Mouse (Mus musculus): Measurements from ENCODE around the gene H2-Q10. TPM values are rescaled to one million over a fixed set of nuclear protein-coding genes. Genes with fewer than 3 reads are reported as not detected.
"Not testable (repeated sequence)": the region's sequence is repeated elsewhere in the genome, so short reads cannot be mapped to it uniquely, and the experiment has no call there.

H2-Q10 gene
- polyA plus RNA-seq, 1 experiment from 2014 or later, result 0.14 TPM

GRCm38 (mm10) chr17:35439925-35440645, 29.8 kb upstream of the H2-Q10 start:
- ATAC-seq; H3K27ac ChIP-seq (ENCODE audit: low read length); H3K4me1 ChIP-seq (replicated peaks; ENCODE audit: control insufficient read depth, insufficient read depth, low read length); H3K4me2 ChIP-seq (ENCODE audit: low read length); H3K27me3 ChIP-seq (replicated peaks; ENCODE audit: control insufficient read depth, insufficient read depth, low read length); H3K9me3 ChIP-seq (ENCODE audit: control insufficient read depth, low read length); H3K36me3 ChIP-seq (ENCODE audit: control insufficient read depth, insufficient read depth); H3K4me3 ChIP-seq (replicated peaks; ENCODE audit: low read length); H3K9ac ChIP-seq (replicated peaks; ENCODE audit: low read depth, low read length): not testable (repeated sequence)
- WGBS, result 51% methylated on average over 23 of the region's 27 CpGs

GRCm38 (mm10) chr17:35442376-35442775, 27.5 kb upstream of the H2-Q10 start:
- not testable (repeated sequence) for H3K4me3 ChIP-seq (replicated peaks; ENCODE audit: low read length); H3K9me3 ChIP-seq (ENCODE audit: control insufficient read depth, low read length); H3K27ac ChIP-seq (ENCODE audit: low read length); H3K4me1 ChIP-seq (replicated peaks; ENCODE audit: control insufficient read depth, insufficient read depth, low read length); H3K27me3 ChIP-seq (replicated peaks; ENCODE audit: control insufficient read depth, insufficient read depth, low read length); H3K4me2 ChIP-seq (ENCODE audit: low read length); ATAC-seq; H3K9ac ChIP-seq (replicated peaks; ENCODE audit: low read depth, low read length); H3K36me3 ChIP-seq (ENCODE audit: control insufficient read depth, insufficient read depth)
- 90% methylated on average over 2 of the region's 2 CpGs for WGBS

- ATAC-seq; H3K9me3 ChIP-seq (ENCODE audit: control insufficient read depth, low read length); H3K9ac ChIP-seq (replicated peaks; ENCODE audit: low read depth, low read length); H3K36me3 ChIP-seq (ENCODE audit: control insufficient read depth, insufficient read depth); H3K4me3 ChIP-seq (replicated peaks; ENCODE audit: low read length); H3K27me3 ChIP-seq (replicated peaks; ENCODE audit: control insufficient read depth, insufficient read depth, low read length); H3K27ac ChIP-seq (ENCODE audit: low read length); H3K4me1 ChIP-seq (replicated peaks; ENCODE audit: control insufficient read depth, insufficient read depth, low read length); H3K4me2 ChIP-seq (ENCODE audit: low read length): not testable (repeated sequence)
- 92% methylated on average over 2 of the region's 2 CpGs for WGBS
Observed at GRCm38 (mm10) chr17:35444510-35444909, 25.4 kb upstream of the H2-Q10 start.

- H3K4me3 ChIP-seq (replicated peaks; ENCODE audit: low read length); H3K27me3 ChIP-seq (replicated peaks; ENCODE audit: control insufficient read depth, insufficient read depth, low read length); H3K9ac ChIP-seq (replicated peaks; ENCODE audit: low read depth, low read length); H3K36me3 ChIP-seq (ENCODE audit: control insufficient read depth, insufficient read depth); H3K27ac ChIP-seq (ENCODE audit: low read length); ATAC-seq; H3K9me3 ChIP-seq (ENCODE audit: control insufficient read depth, low read length); H3K4me1 ChIP-seq (replicated peaks; ENCODE audit: control insufficient read depth, insufficient read depth, low read length); H3K4me2 ChIP-seq (ENCODE audit: low read length): not testable (repeated sequence)
- no CpG with 5 or more reads among the region's 1 CpGs for WGBS
Observed at GRCm38 (mm10) chr17:35458247-35458646, 11.6 kb upstream of the H2-Q10 start.

GRCm38 (mm10) chr17:35460513-35461341, 9.2 kb upstream of the H2-Q10 start:
- H3K9ac ChIP-seq (replicated peaks; ENCODE audit: low read depth, low read length); H3K27me3 ChIP-seq (replicated peaks; ENCODE audit: control insufficient read depth, insufficient read depth, low read length); H3K36me3 ChIP-seq (ENCODE audit: control insufficient read depth, insufficient read depth); H3K4me2 ChIP-seq (ENCODE audit: low read length); H3K27ac ChIP-seq (ENCODE audit: low read length); H3K4me1 ChIP-seq (replicated peaks; ENCODE audit: control insufficient read depth, insufficient read depth, low read length); H3K4me3 ChIP-seq (replicated peaks; ENCODE audit: low read length); H3K9me3 ChIP-seq (ENCODE audit: control insufficient read depth, low read length): not testable (repeated sequence)
- peak; percentile 63; the same call in 1 of the 2 replicates for ATAC-seq
- WGBS, result 76% methylated on average over 2 of the region's 9 CpGs

- H3K4me3 ChIP-seq (replicated peaks; ENCODE audit: low read length); H3K9ac ChIP-seq (replicated peaks; ENCODE audit: low read depth, low read length); H3K27ac ChIP-seq (ENCODE audit: low read length); H3K36me3 ChIP-seq (ENCODE audit: control insufficient read depth, insufficient read depth); H3K9me3 ChIP-seq (ENCODE audit: control insufficient read depth, low read length); H3K4me1 ChIP-seq (replicated peaks; ENCODE audit: control insufficient read depth, insufficient read depth, low read length); ATAC-seq; H3K4me2 ChIP-seq (ENCODE audit: low read length): not testable (repeated sequence)
- peaks cover 16% of the 10 kb centered on the region for H3K27me3 ChIP-seq (replicated peaks; ENCODE audit: control insufficient read depth, insufficient read depth, low read length)
- 5% methylated on average over 8 of the region's 8 CpGs for WGBS
Observed at GRCm38 (mm10) chr17:35465651-35466050, 4.2 kb upstream of the H2-Q10 start.

GRCm38 (mm10) chr17:35468936-35469335, 953 bp upstream of the H2-Q10 start:
- H3K27ac ChIP-seq (ENCODE audit: low read length), result not testable (repeated sequence)

GRCm38 (mm10) chr17:35484066-35484465, 14.2 kb downstream of the H2-Q10 start:
- no peaks in the 10 kb centered on the region for H3K27me3 ChIP-seq (replicated peaks; ENCODE audit: control insufficient read depth, insufficient read depth, low read length)
- ATAC-seq, result no peak
- no peak overlapping the region for H3K4me2 ChIP-seq (ENCODE audit: low read length)
- no peak overlapping the region for H3K9ac ChIP-seq (replicated peaks; ENCODE audit: low read depth, low read length)
- no peak overlapping the region for H3K27ac ChIP-seq (ENCODE audit: low read length)
- H3K9me3 ChIP-seq (ENCODE audit: control insufficient read depth, low read length), result no peaks in the 10 kb centered on the region
- H3K36me3 ChIP-seq (ENCODE audit: control insufficient read depth, insufficient read depth), result no peaks in the 10 kb centered on the region
- H3K4me1 ChIP-seq (replicated peaks; ENCODE audit: control insufficient read depth, insufficient read depth, low read length), result no peaks in the 10 kb centered on the region
- H3K4me3 ChIP-seq (replicated peaks; ENCODE audit: low read length), result no peak overlapping the region
- WGBS, result 1% methylated on average over 9 of the region's 9 CpGs

More at GRCm38 (mm10) chr17:35468936-35469335, 953 bp upstream of the H2-Q10 start:
- ATAC-seq; H3K4me3 ChIP-seq (replicated peaks; ENCODE audit: low read length); H3K9me3 ChIP-seq (ENCODE audit: control insufficient read depth, low read length); H3K9ac ChIP-seq (replicated peaks; ENCODE audit: low read depth, low read length); H3K36me3 ChIP-seq (ENCODE audit: control insufficient read depth, insufficient read depth); H3K4me1 ChIP-seq (replicated peaks; ENCODE audit: control insufficient read depth, insufficient read depth, low read length); H3K4me2 ChIP-seq (ENCODE audit: low read length): not testable (repeated sequence)
- peaks cover 19% of the 10 kb centered on the region for H3K27me3 ChIP-seq (replicated peaks; ENCODE audit: control insufficient read depth, insufficient read depth, low read length)
- WGBS, result 65% methylated on average over 3 of the region's 3 CpGs

GRCm38 (mm10) chr17:35485702-35486101, 15.8 kb downstream of the H2-Q10 start:
- Histone ChIP-seq H3K27me3 (replicated peaks; ENCODE audit: control insufficient read depth, insufficient read depth, low read length) (no peaks in the 10 kb centered on the region), H3K9me3 (ENCODE audit: control insufficient read depth, low read length) (no peaks in the 10 kb centered on the region), H3K4me3 (replicated peaks; ENCODE audit: low read length) (no peak overlapping the region), H3K4me2 (ENCODE audit: low read length) (no peak overlapping the region), H3K27ac (ENCODE audit: low read length) (no peak overlapping the region), H3K9ac (replicated peaks; ENCODE audit: low read depth, low read length) (no peak overlapping the region), H3K36me3 (ENCODE audit: control insufficient read depth, insufficient read depth) (no peaks in the 10 kb centered on the region), H3K4me1 (replicated peaks; ENCODE audit: control insufficient read depth, insufficient read depth, low read length) (no peaks in the 10 kb centered on the region)
- WGBS, result 34% methylated on average over 4 of the region's 4 CpGs
- ATAC-seq, result no peak

All from forebrain, embryonic 16.5 days (tissue).